Mouse (Mus musculus) left cerebral cortex, adult 2 months (tissue): ENCODE data around the gene Man1c1. TPM values are rescaled to one million over a fixed set of nuclear protein-coding genes. Genes with fewer than 3 reads are reported as not detected.

Experiments used
- DNase-seq, 2 experiments: peaks; one replicate each; pipeline ENCODE4 v3.0.0; 2021 to 2022; ENCODE audit warnings: low spot score in 2 of 2, mixed read lengths in 1 of 2; ENCODE audit errors: extremely low spot score in 1 of 2
- H3K27ac ChIP-seq: fragments of 200-600 bp; 2 replicates; pipeline ENCODE4 v1.8.1; 2022
- H3K4me3 ChIP-seq: fragments of 200-600 bp; 2 replicates; pipeline ENCODE4 v1.8.1; 2022
- CTCF ChIP-seq: fragments of 200-600 bp; IDR thresholded peaks from 2 replicates; pipeline ENCODE4 v1.8.1; 2022; ENCODE audit warnings: antibody characterized with exemption, mild to moderate bottlenecking, moderate library complexity
- intact Hi-C: fragments of 180-260 bp; cut with DNase I; formaldehyde crosslinking; loops from one replicate; pipeline ENCODE4 v1.15.1; 2025
- total RNA-seq, 2 experiments: library from RNA; stranded (reverse); gene quantifications; 2 replicates each; pipeline ENCODE4 v1.2.3; 2021

Gene Man1c1
- total RNA-seq, 2 experiments from 2014 or later = 43.1 to 43.6 TPM

- H3K4me3 ChIP-seq = no peak overlapping the region
- H3K27ac ChIP-seq = no peak overlapping the region; the same call in 1 of the 2 replicates
- intact Hi-C loops = no loop called here
- no peak for TF ChIP-seq CTCF
- peak in 1 of 2 experiments; percentile 57 for DNase-seq
Measured at GRCm38 (mm10) chr4:134591506-134592061, 112.5 kb downstream of the Man1c1 start.

GRCm38 (mm10) chr4:134590227-134590926, 113.7 kb downstream of the Man1c1 start:
- DNase-seq = no peak
- TF ChIP-seq CTCF = peak; percentile 66
- intact Hi-C loops = no loop called here
- H3K27ac ChIP-seq = no peak overlapping the region
- H3K4me3 ChIP-seq = no peak overlapping the region

- no peak overlapping the region for H3K27ac ChIP-seq
- no peak overlapping the region for H3K4me3 ChIP-seq
- DNase-seq = no peak
- TF ChIP-seq CTCF = no peak
- intact Hi-C loops = no loop called here
Measured at GRCm38 (mm10) chr4:134589786-134590185, 114.3 kb downstream of the Man1c1 start.

GRCm38 (mm10) chr4:134588951-134589350, 115.1 kb downstream of the Man1c1 start:
- intact Hi-C loops = no loop called here
- no peak for TF ChIP-seq CTCF
- no peak overlapping the region for H3K27ac ChIP-seq
- H3K4me3 ChIP-seq = no peak overlapping the region
- DNase-seq = no peak

- Histone ChIP-seq H3K27ac (no peak overlapping the region), H3K4me3 (no peak overlapping the region)
- DNase-seq = no peak
- intact Hi-C loops = no loop called here
- TF ChIP-seq CTCF = no peak
Measured at GRCm38 (mm10) chr4:134588287-134588686, 115.8 kb downstream of the Man1c1 start.

- no peak overlapping the region for H3K4me3 ChIP-seq
- intact Hi-C loops = no loop called here
- no peak for TF ChIP-seq CTCF
- H3K27ac ChIP-seq = no peak overlapping the region
- DNase-seq = no peak
Measured at GRCm38 (mm10) chr4:134587636-134588197, 116.4 kb downstream of the Man1c1 start.

- Histone ChIP-seq H3K27ac (peak overlapping the region; percentile 2), H3K4me3 (no peak overlapping the region)
- intact Hi-C loops = no loop called here
- TF ChIP-seq CTCF = no peak
- no peak for DNase-seq
Measured at GRCm38 (mm10) chr4:134586631-134587030, 117.5 kb downstream of the Man1c1 start.

- TF ChIP-seq CTCF = no peak
- Histone ChIP-seq H3K4me3 (no peak overlapping the region), H3K27ac (peak overlapping the region; percentile 19; the same call in 1 of the 2 replicates)
- intact Hi-C loops = no loop called here
- DNase-seq = no peak
Measured at GRCm38 (mm10) chr4:134586126-134586525, 118.0 kb downstream of the Man1c1 start.

GRCm38 (mm10) chr4:134583513-134583912, 120.6 kb downstream of the Man1c1 start:
- intact Hi-C loops = loop anchor here (5.0 kb wide), 1 partner anchor 119 kb away; the partner anchor contains the start of gene Man1c1
- no peak overlapping the region for H3K4me3 ChIP-seq
- peak; percentile 52 for TF ChIP-seq CTCF
- H3K27ac ChIP-seq = no peak overlapping the region
- no peak for DNase-seq

- no peak for TF ChIP-seq CTCF
- no peak for DNase-seq
- Histone ChIP-seq H3K27ac (peak overlapping the region; percentile 69), H3K4me3 (no peak overlapping the region)
- intact Hi-C loops = loop anchor here (2.0 to 5.0 kb wide), 2 partner anchors 49 to 121 kb away; partner anchors contain the start of gene Man1c1
Measured at GRCm38 (mm10) chr4:134581365-134581764, 122.7 kb downstream of the Man1c1 start.

- intact Hi-C loops = loop anchor here (2.0 to 5.0 kb wide), 2 partner anchors 50 to 122 kb away; partner anchors contain the start of gene Man1c1
- H3K27ac ChIP-seq = peak overlapping the region; percentile 69
- TF ChIP-seq CTCF = no peak; the same call in 1 of the 2 replicates
- peak; percentile 55 to 66 for DNase-seq
- H3K4me3 ChIP-seq = no peak overlapping the region
Measured at GRCm38 (mm10) chr4:134580351-134581148, 123.5 kb downstream of the Man1c1 start.

GRCm38 (mm10) chr4:134579620-134580019, 124.5 kb downstream of the Man1c1 start:
- peak overlapping the region; percentile 69 for H3K27ac ChIP-seq
- DNase-seq = no peak
- intact Hi-C loops = loop anchor here (2.0 to 5.0 kb wide), 2 partner anchors 51 to 123 kb away; partner anchors contain the start of gene Man1c1

More at GRCm38 (mm10) chr4:134579620-134580019, 124.5 kb downstream of the Man1c1 start:
- no peak overlapping the region for H3K4me3 ChIP-seq
- no peak for TF ChIP-seq CTCF
